Mouse (Mus musculus) myocyte (in vitro differentiated cells): ENCODE results near the gene Pnpla2. TPM values are rescaled to one million over a fixed set of nuclear protein-coding genes. Genes with fewer than 3 reads are reported as not detected.

ENCODE experiments used
- H3K27me3 ChIP-seq: one replicate; pipeline ENCODE4 v1.6.1; 2011; ENCODE audit not compliant: control insufficient read depth, insufficient read depth, insufficient read length
- H3K36me3 ChIP-seq: one replicate; pipeline ENCODE4 v1.6.1; 2011; ENCODE audit not compliant: control insufficient read depth, insufficient read depth
- H3K4me2 ChIP-seq: one replicate; pipeline ENCODE4 v1.6.1; 2011; ENCODE audit warnings: low read depth, control low read depth
- H3K4me3 ChIP-seq: one replicate; pipeline ENCODE4 v1.5.1; 2011; ENCODE audit warnings: mild to moderate bottlenecking, control low read depth, moderate library complexity
- H3K79me2 ChIP-seq: one replicate; pipeline ENCODE4 v1.6.1; 2011; ENCODE audit not compliant: control insufficient read depth, insufficient read depth
- H3ac ChIP-seq: one replicate; pipeline ENCODE4 v1.6.1; 2011; ENCODE audit not compliant: control insufficient read depth, insufficient read length
- CEBPB ChIP-seq: IDR thresholded peaks from 2 replicates; pipeline ENCODE4 v1.6.1; 2011; ENCODE audit warnings: mild to moderate bottlenecking, moderate library complexity; ENCODE audit not compliant: poor library complexity, insufficient read depth, severe bottlenecking
- E2F4 ChIP-seq: IDR thresholded peaks from one replicate; pipeline ENCODE4 v1.6.1; 2011; ENCODE audit warnings: mild to moderate bottlenecking, control low read depth, moderate library complexity; ENCODE audit not compliant: insufficient read depth
- MAX ChIP-seq: IDR thresholded peaks from one replicate; pipeline ENCODE4 v1.6.1; 2011; ENCODE audit warnings: low read depth, mild to moderate bottlenecking, control low read depth
- MYOD1 ChIP-seq, 3 experiments: IDR thresholded peaks; one replicate each; pipeline ENCODE4 v1.6.1; 2011; ENCODE audit warnings: control low read depth in 2 of 3, low read depth in 2 of 3, mild to moderate bottlenecking in 2 of 3, moderate library complexity in 1 of 3; ENCODE audit not compliant: insufficient read length in 2 of 3, control insufficient read depth in 1 of 3
- MYOG ChIP-seq, 3 experiments: IDR thresholded peaks; one replicate each; pipeline ENCODE4 v1.6.1; 2011; ENCODE audit warnings: control low read depth in 2 of 3, low read depth in 2 of 3, mild to moderate bottlenecking in 2 of 3; ENCODE audit not compliant: insufficient read length in 2 of 3, control insufficient read depth in 1 of 3, insufficient read depth in 1 of 3
- POLR2A ChIP-seq: IDR thresholded peaks from one replicate; pipeline ENCODE4 v1.6.1; 2011; ENCODE audit warnings: low read depth, mild to moderate bottlenecking, control low read depth, moderate library complexity; ENCODE audit not compliant: insufficient read length
- POLR2AphosphoS2 ChIP-seq: IDR thresholded peaks from one replicate; pipeline ENCODE4 v1.6.1; 2011; ENCODE audit warnings: low read depth, control low read depth; ENCODE audit not compliant: insufficient read length
- REST ChIP-seq: IDR thresholded peaks from one replicate; pipeline ENCODE4 v1.6.1; 2011; ENCODE audit warnings: mild to moderate bottlenecking, control low read depth, moderate library complexity; ENCODE audit not compliant: insufficient read depth, insufficient read length
- SRF ChIP-seq: IDR thresholded peaks from one replicate; pipeline ENCODE4 v1.6.1; 2011; ENCODE audit warnings: low read depth; ENCODE audit not compliant: control insufficient read depth, insufficient read length
- TCF12 ChIP-seq: IDR thresholded peaks from one replicate; pipeline ENCODE4 v1.6.1; 2011; ENCODE audit warnings: mild to moderate bottlenecking, control low read depth; ENCODE audit not compliant: poor library complexity, insufficient read depth, severe bottlenecking
- TCF3 ChIP-seq: IDR thresholded peaks from one replicate; pipeline ENCODE4 v1.6.1; 2011; ENCODE audit warnings: low read depth, control low read depth; ENCODE audit not compliant: insufficient read length
- USF1 ChIP-seq: IDR thresholded peaks from one replicate; pipeline ENCODE4 v1.6.1; 2011; ENCODE audit warnings: low read depth, mild to moderate bottlenecking, control low read depth, moderate library complexity
- polyA plus RNA-seq: library from polyadenylated mRNA; unstranded; fragments of >200 nt; fragmentation: generic; extraction: Trizol; gene quantifications from one replicate; pipeline ENCODE4 v1.2.1, GENCODE M21; 2012; ENCODE audit warnings: missing spikeins

Gene Pnpla2
- polyA plus RNA-seq, 1 experiment = 50.5 TPM

DNA sequence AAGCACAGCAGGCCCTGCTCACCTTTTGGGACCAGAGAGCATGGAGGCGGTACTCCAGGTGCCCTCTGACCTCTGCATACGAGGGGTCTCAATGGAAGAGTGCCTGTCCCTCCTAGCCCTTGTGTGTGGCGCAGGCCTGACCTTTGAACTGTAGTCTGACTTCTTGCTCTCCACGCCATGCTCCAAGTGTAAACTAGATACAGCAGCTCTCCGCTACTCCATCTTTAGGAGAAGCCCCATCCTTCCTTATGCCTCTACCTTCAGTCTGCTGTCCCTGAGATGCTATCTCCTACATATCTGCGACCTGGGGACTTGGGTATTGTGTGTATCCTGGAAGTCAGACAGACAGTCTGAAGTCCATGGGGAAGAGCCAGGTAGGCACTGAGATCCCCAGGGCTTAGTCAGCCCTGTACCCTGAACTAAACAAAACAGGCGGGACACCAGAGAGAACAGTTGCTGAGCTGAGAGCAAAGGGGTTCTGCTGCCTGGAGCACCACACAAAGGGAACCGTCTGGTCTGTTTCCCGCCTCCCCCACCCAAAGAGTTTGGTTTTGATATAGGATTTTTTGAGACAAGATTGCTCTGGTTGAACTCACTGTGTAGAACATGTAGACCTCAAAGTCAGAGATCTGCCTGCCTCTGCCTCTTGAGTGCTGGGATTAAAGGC lies 19.0 kb upstream of the Pnpla2 start:
- peak overlapping the region; percentile 60 for H3K4me3 ChIP-seq
- H3K36me3 ChIP-seq = no peaks in the 10 kb centered on the region

DNA sequence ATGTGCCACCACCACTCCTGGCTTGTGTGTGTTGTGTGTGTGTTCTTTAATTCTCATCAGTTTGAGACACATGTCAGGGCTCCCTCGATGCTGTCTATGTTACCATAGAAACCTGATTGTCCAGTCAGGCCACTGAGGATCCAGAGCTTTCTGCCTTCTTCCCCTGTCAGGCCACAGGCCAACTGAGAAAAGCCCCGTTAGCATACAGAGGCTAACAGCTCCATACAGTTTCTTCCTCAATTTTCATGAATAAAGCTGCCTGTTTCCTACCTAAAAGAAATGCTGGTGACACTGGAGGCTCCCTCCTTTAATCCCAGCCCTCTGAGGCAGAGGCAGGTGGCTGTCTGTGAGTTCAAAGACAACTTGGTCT lies 18.5 kb upstream of the Pnpla2 start:
- H3K36me3 ChIP-seq = no peaks in the 10 kb centered on the region
- TF ChIP-seq MYOD1 (IDR thresholded peaks at IDR 0.05; ENCODE audit: control insufficient read depth in 1 of 3, insufficient read length in 2 of 3, low read depth in 2 of 3) (no peak), POLR2AphosphoS2 (no peak), SRF (no peak), REST (no peak), MYOG (IDR thresholded peaks at IDR 0.05; ENCODE audit: control insufficient read depth in 1 of 3, insufficient read depth in 1 of 3, insufficient read length in 2 of 3, low read depth in 2 of 3) (no peak), CEBPB (no peak), TCF12 (no peak), TCF3 (no peak), POLR2A (no peak), E2F4 (no peak), USF1 (no peak)
- H3K4me3 ChIP-seq = peak overlapping the region; percentile 60
- H3ac ChIP-seq = peak overlapping the region; percentile 30
- peaks cover 12% of the 10 kb centered on the region for H3K79me2 ChIP-seq
- peak overlapping the region; percentile 97 for H3K4me2 ChIP-seq
- no peaks in the 10 kb centered on the region for H3K27me3 ChIP-seq

More for the DNA sequence above, 19.0 kb upstream of the Pnpla2 start:
- no peak overlapping the region for H3ac ChIP-seq
- H3K79me2 ChIP-seq = peaks cover 12% of the 10 kb centered on the region
- no peaks in the 10 kb centered on the region for H3K27me3 ChIP-seq
- TF ChIP-seq SRF (no peak), POLR2AphosphoS2 (no peak), REST (no peak), MYOD1 (IDR thresholded peaks at IDR 0.05; ENCODE audit: control insufficient read depth in 1 of 3, insufficient read length in 2 of 3, low read depth in 2 of 3) (no peak)
- peak overlapping the region; percentile 97 for H3K4me2 ChIP-seq

- TF ChIP-seq USF1 (no peak), MYOD1 (IDR thresholded peaks at IDR 0.05; ENCODE audit: control insufficient read depth in 1 of 3, insufficient read length in 2 of 3, low read depth in 2 of 3) (peak in 1 of 3 experiments; percentile 1), MYOG (IDR thresholded peaks at IDR 0.05; ENCODE audit: control insufficient read depth in 1 of 3, insufficient read depth in 1 of 3, insufficient read length in 2 of 3, low read depth in 2 of 3) (no peak), CEBPB (no peak), POLR2AphosphoS2 (peak; percentile 92), POLR2A (peak; percentile 78), TCF12 (no peak), E2F4 (peak; percentile 18), TCF3 (no peak), MAX (no peak), SRF (no peak), REST (no peak)
- Histone ChIP-seq H3K79me2 (peaks cover 12% of the 10 kb centered on the region), H3ac (peak within 1 kb of the TSS; percentile 30), H3K4me3 (peak within 1 kb of the TSS; percentile 60), H3K27me3 (no peaks in the 10 kb centered on the region), H3K4me2 (peak within 1 kb of the TSS; percentile 97), H3K36me3 (no peaks in the 10 kb centered on the region)
These were observed 17.5 kb upstream of the Pnpla2 start, which contains the start of gene Slc25a22 for GRCm38 (mm10) chr7:141437178-141438120. TSS of gene Slc25a22 (minus strand) at chr7:141437892.

- Histone ChIP-seq H3K79me2 (peaks cover 12% of the 10 kb centered on the region), H3ac (no peak overlapping the region), H3K36me3 (no peaks in the 10 kb centered on the region), H3K4me2 (no peak overlapping the region), H3K27me3 (no peaks in the 10 kb centered on the region), H3K4me3 (no peak overlapping the region)
- TF ChIP-seq E2F4 (no peak), MYOD1 (IDR thresholded peaks at IDR 0.05; ENCODE audit: control insufficient read depth in 1 of 3, insufficient read length in 2 of 3, low read depth in 2 of 3) (no peak), CEBPB (no peak), POLR2AphosphoS2 (no peak), MYOG (IDR thresholded peaks at IDR 0.05; ENCODE audit: control insufficient read depth in 1 of 3, insufficient read depth in 1 of 3, insufficient read length in 2 of 3, low read depth in 2 of 3) (no peak), REST (no peak), TCF12 (no peak), TCF3 (no peak), USF1 (no peak), MAX (no peak), SRF (no peak), POLR2A (no peak)
These were observed 16.6 kb upstream of the Pnpla2 start for GRCm38 (mm10) chr7:141438201-141438968.
